Mouse (Mus musculus) heart, adult 18-20 months (tissue): ENCODE measurements at regions not wholly inside any gene's neighbourhood (a gene's known extent, or its start where the extent isn't known, plus 50 kb on each side); places are given as distances from the start of the nearest gene placed in this dataset.
"Not testable (repeated sequence)": the region's sequence is repeated elsewhere in the genome, so short reads cannot be mapped to it uniquely, and the experiment has no call there.

ENCODE experiments used
- DNase-seq, 2 experiments: peaks; one replicate each; pipeline ENCODE4 v3.0.0; 2021 to 2022; ENCODE audit warnings: mixed read lengths in 1 of 2

- DNase-seq: no peak
Measured at GRCm38 (mm10) chr1:149463930-149464329, 497.2 kb downstream of the Pla2g4a start.

- DNase-seq: no peak
Measured at GRCm38 (mm10) chr1:149449801-149450493, 511.1 kb downstream of the Pla2g4a start.

GRCm38 (mm10) chr1:149448516-149448915, 512.6 kb downstream of the Pla2g4a start:
- no peak for DNase-seq

GRCm38 (mm10) chr1:149411009-149411408, 550.1 kb downstream of the Pla2g4a start:
- DNase-seq: peak; percentile 19 to 44

GRCm38 (mm10) chr1:149405367-149405766, 555.7 kb downstream of the Pla2g4a start:
- no peak for DNase-seq

DNA sequence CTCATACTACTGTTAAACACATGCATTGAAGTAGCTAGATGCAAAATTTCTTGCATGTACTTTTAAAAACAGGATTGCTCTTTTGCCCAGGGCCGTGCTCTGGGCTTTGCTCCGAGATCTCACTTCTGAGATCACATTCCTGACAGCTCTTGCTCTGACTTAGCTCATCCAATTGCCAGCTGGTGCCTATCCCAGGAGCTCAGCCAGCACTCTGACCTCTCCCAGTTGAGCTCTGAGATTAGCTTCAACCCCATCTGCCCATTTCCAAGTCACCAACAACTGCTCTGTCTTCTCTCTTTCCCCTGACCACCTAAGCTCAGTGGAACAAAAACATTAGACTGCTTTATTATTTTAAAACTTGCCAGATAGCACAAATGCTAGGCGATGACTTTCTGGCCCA, 572.4 kb downstream of the Pla2g4a start:
- peak; percentile 47 to 78 for DNase-seq

DNA sequence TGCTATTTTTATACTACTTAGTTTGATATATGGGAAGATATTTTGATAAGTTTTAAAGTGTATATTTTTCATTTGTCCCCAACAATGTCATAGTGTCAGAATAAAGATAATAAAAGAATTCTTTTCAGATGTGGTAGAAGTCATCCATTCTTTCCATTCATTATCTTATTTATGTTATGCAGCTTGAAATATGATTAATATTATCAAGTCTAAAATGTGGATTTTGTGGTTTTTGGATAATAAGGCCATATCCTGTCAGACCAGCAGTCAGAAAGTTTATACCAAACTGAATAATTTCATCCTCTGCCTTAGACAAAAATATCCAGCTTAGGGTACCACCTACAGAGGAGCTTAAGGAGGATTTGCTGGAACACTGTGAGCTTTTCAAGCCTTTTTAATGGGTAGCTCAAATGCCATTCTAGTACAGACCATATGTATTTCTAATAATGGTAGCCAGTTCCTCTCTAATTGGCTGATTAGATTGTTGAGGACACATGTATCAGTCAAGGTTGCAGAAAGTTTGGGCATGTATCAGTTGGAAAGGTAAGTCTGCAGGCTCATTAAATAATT, 609.7 kb downstream of the Pla2g4a start:
- no peak for DNase-seq

GRCm38 (mm10) chr1:149347359-149347758, 613.7 kb downstream of the Pla2g4a start:
- DNase-seq: no peak

- DNase-seq: no peak
Measured at GRCm38 (mm10) chr1:149338158-149338557, 622.9 kb downstream of the Pla2g4a start.

DNA sequence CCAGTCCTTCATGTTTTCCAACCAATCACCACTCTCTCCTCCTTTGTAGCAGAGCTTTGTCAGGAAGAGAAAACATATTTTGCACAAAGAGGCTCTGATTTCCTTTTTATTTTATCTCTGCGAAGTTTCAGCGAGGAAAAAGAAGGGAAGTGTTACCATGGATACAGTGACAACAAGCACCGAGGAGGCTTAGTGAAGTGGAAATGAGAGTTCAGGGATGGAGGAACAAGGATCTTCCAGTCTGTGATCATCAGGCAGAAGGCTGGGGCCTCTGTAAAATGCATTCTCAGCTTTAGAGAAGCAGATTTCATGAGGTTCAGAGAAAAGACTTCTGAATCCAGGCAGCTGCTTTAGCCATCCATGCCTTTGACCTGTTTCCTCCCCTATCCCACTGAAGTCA, 628.9 kb downstream of the Pla2g4a start:
- DNase-seq: no peak

- no peak for DNase-seq
Measured at GRCm38 (mm10) chr1:149327171-149327570, 633.9 kb downstream of the Pla2g4a start.

- DNase-seq: no peak
Measured at GRCm38 (mm10) chr1:149323095-149323494, 638.0 kb downstream of the Pla2g4a start.

GRCm38 (mm10) chr1:149289725-149290124, 671.4 kb downstream of the Pla2g4a start:
- no peak for DNase-seq

DNA sequence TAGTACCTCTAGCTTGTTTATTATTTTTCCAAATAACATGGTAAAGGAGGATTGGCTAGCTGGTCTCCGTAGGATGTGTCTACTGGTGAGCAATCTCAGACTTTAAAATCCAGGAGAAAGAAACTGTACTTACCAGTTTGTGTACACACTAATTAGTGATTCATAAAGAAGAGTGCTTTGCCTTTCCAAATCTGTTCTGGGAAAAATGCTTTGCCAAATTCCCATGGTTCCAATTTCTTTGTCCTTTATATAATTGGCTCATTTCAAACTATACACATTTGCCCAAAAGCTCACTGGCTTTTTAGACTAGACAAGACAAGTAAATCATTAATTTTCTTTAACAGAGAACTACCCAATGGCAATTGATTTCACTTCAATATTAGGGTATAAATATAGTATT, 686.2 kb downstream of the Pla2g4a start:
- DNase-seq: no peak

GRCm38 (mm10) chr1:149256866-149257265, 704.2 kb downstream of the Pla2g4a start:
- no peak for DNase-seq

- DNase-seq: peak in 1 of 2 experiments; percentile 23
Measured at GRCm38 (mm10) chr1:149254141-149254540, 706.9 kb downstream of the Pla2g4a start.

- no peak for DNase-seq
Measured at GRCm38 (mm10) chr1:149238329-149239015, 722.6 kb downstream of the Pla2g4a start.

DNA sequence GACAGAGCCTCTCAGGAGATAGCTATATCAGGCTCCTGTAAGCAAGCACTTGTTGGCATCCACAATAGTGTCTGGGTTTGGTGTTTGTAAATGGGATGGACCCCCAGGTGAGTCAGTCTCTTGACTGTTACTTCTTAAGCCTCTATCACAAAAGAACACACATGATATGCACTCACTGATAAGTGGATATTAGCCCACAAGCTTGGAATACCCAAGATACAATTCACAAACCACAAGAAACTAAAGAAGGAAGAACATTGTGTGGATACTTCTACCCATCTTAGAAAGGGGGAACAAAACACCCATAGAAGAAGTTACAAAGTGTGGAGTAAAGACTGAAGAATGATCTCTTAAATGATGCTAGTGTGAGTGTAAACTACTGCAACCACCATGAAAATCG, 733.9 kb downstream of the Pla2g4a start:
- DNase-seq: not testable (repeated sequence)

- no peak for DNase-seq
Measured at GRCm38 (mm10) chr1:149226400-149226799, 734.7 kb downstream of the Pla2g4a start.

- no peak for DNase-seq
Measured at GRCm38 (mm10) chr1:149202631-149203030, 758.5 kb downstream of the Pla2g4a start.

- DNase-seq: no peak
Measured at GRCm38 (mm10) chr1:149199284-149199683, 761.8 kb downstream of the Pla2g4a start.

DNA sequence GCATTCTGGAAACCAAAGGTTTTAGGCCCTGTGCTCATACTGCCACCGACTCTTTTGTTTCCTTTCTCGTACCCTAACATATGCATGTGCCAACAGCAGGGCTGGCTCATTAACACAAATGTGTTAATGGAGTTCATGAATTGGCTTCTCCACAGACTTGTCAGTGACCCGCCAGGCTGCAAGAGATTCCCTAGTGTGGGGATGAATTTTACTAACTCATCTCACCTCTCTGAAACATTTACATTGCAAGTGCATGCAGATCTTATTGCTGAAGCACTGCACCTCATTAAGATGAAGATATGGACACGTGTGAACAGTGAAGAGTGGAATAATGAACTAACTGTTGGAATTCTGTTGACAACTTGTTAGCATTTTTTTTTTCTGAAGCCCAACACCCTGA, 762.2 kb downstream of the Pla2g4a start:
- DNase-seq: no peak
